Mouse (Mus musculus): ENCODE measurements around the gene Peli1.

The Peli1 gene

GRCm38 (mm10) chr11:21091067-21091427, at the start of gene Peli1:
TSS of gene Peli1 (plus strand) at chr11:21091291.
- DNase-seq (ENCODE audit: low read depth, low spot score) = peak; percentile 98

- DNase-seq (ENCODE audit: low read depth, low spot score) = no peak
These were observed 48.5 kb upstream of the Peli1 start for GRCm38 (mm10) chr11:21042590-21042989.

- peak; percentile 26 for DNase-seq (ENCODE audit: low read depth, low spot score)
These were observed 44.9 kb upstream of the Peli1 start for GRCm38 (mm10) chr11:21046188-21046587.

- no peak for DNase-seq (ENCODE audit: low read depth, low spot score)
These were observed 43.2 kb upstream of the Peli1 start for GRCm38 (mm10) chr11:21047921-21048320.

- DNase-seq (ENCODE audit: low read depth, low spot score) = peak; percentile 83
These were observed 39.4 kb upstream of the Peli1 start for GRCm38 (mm10) chr11:21051716-21052115.

GRCm38 (mm10) chr11:21054587-21054986, 36.5 kb upstream of the Peli1 start:
- DNase-seq (ENCODE audit: low read depth, low spot score) = no peak

GRCm38 (mm10) chr11:21056109-21056850, 34.8 kb upstream of the Peli1 start:
- no peak for DNase-seq (ENCODE audit: low read depth, low spot score)

GRCm38 (mm10) chr11:21057511-21058414, 33.3 kb upstream of the Peli1 start:
- no peak for DNase-seq (ENCODE audit: low read depth, low spot score)

- DNase-seq (ENCODE audit: low read depth, low spot score) = no peak
These were observed 32.7 kb upstream of the Peli1 start for GRCm38 (mm10) chr11:21058415-21058781.

- DNase-seq (ENCODE audit: low read depth, low spot score) = no peak
These were observed 30.6 kb upstream of the Peli1 start for GRCm38 (mm10) chr11:21060386-21061074.

- no peak for DNase-seq (ENCODE audit: low read depth, low spot score)
These were observed 30.1 kb upstream of the Peli1 start for GRCm38 (mm10) chr11:21061075-21061403.

GRCm38 (mm10) chr11:21061431-21061830, 29.7 kb upstream of the Peli1 start:
- DNase-seq (ENCODE audit: low read depth, low spot score) = peak; percentile 56

- no peak for DNase-seq (ENCODE audit: low read depth, low spot score)
These were observed 29.0 kb upstream of the Peli1 start for GRCm38 (mm10) chr11:21062071-21062470.

- no peak for DNase-seq (ENCODE audit: low read depth, low spot score)
These were observed 27.8 kb upstream of the Peli1 start for GRCm38 (mm10) chr11:21063271-21063670.

- no peak for DNase-seq (ENCODE audit: low read depth, low spot score)
These were observed 11.7 kb upstream of the Peli1 start for GRCm38 (mm10) chr11:21079400-21079799.

- no peak for DNase-seq (ENCODE audit: low read depth, low spot score)
These were observed 11.2 kb upstream of the Peli1 start for GRCm38 (mm10) chr11:21079851-21080362.

GRCm38 (mm10) chr11:21081169-21081568, 9.9 kb upstream of the Peli1 start:
- DNase-seq (ENCODE audit: low read depth, low spot score) = no peak

GRCm38 (mm10) chr11:21082711-21083110, 8.4 kb upstream of the Peli1 start:
- peak; percentile 69 for DNase-seq (ENCODE audit: low read depth, low spot score)

GRCm38 (mm10) chr11:21088356-21088755, 2.7 kb upstream of the Peli1 start:
- no peak for DNase-seq (ENCODE audit: low read depth, low spot score)

GRCm38 (mm10) chr11:21089571-21089970, 1.5 kb upstream of the Peli1 start:
- DNase-seq (ENCODE audit: low read depth, low spot score) = no peak

- peak; percentile 78 for DNase-seq (ENCODE audit: low read depth, low spot score)
These were observed 626 bp downstream of the Peli1 start for GRCm38 (mm10) chr11:21091428-21092405.

All from brain, adult 2 months (tissue).